Comparison of ENCODE assay signal across 9 mouse cellular contexts in genomic region chr7:68748361-68748760, GRCm38 (mm10). TPM values are rescaled to one million over a fixed set of nuclear protein-coding genes. Genes with fewer than 3 reads are reported as not detected.
A peak's percentile ranks its signal among the peaks of the same experiment; 100 is the strongest.
DNase-seq lines count a peak whose midpoint lies in the region; ATAC-seq lines count a peak whose summit lies in the region.
"Had no signal": no experiment of that assay in that cellular context is flagged by ENCODE, and none has a peak within 500 bp of the region (broad histone marks: within the 10 kb centered on the region; RNA-seq: fewer than 3 reads in every experiment).

No protein-coding gene starts in this region.

- no peaks in the 10 kb centered on the region for H3K9me3 ChIP-seq in neural tube, embryonic 11.5 days (ENCODE audit: control insufficient read depth, low read length)
- no peaks in the 10 kb centered on the region for H3K9me3 ChIP-seq in embryonic facial prominence, embryonic 13.5 days
- H3K9me3 ChIP-seq in liver, embryonic 15.5 days (replicated peaks): no peaks in the 10 kb centered on the region
- H3K9me3 ChIP-seq in neural tube, embryonic 15.5 days (replicated peaks): no peaks in the 10 kb centered on the region

- no peaks in the 10 kb centered on the region for H3K36me3 ChIP-seq in neural tube, embryonic 11.5 days (ENCODE audit: control insufficient read depth, insufficient read depth, low read length)
- H3K36me3 ChIP-seq in embryonic facial prominence, embryonic 13.5 days: peaks cover 17% of the 10 kb centered on the region
- 0 out of 2 replicates have a peak, but pooled peaks cover 3% of the 10 kb centered on the region for H3K36me3 ChIP-seq in liver, embryonic 15.5 days (replicated peaks)
- peaks cover 12% of the 10 kb centered on the region; the same call in 1 of the 2 replicates for H3K36me3 ChIP-seq in neural tube, embryonic 15.5 days

- H3K4me3 ChIP-seq in neural tube, embryonic 11.5 days (ENCODE audit: low read depth, low read length): peak overlapping the region; percentile 76
- peak overlapping the region; percentile 87 for H3K4me3 ChIP-seq in embryonic facial prominence, embryonic 13.5 days
- peak overlapping the region; percentile 64 for H3K4me3 ChIP-seq in liver, embryonic 15.5 days (replicated peaks)
- peak overlapping the region; percentile 96 for H3K4me3 ChIP-seq in neural tube, embryonic 15.5 days (replicated peaks)

- intact Hi-C loops in heart, postnatal 10 days (cut with DNase I): loop anchor here (2.0 to 5.0 kb wide), 3 partner anchors 32 to 74 kb away; no protein-coding TSS in a partner anchor

- no peak for ATAC-seq in neural tube, embryonic 11.5 days (ENCODE audit: insufficient read depth, low FRiP score, low TSS enrichment)
- ATAC-seq in embryonic facial prominence, embryonic 13.5 days (ENCODE audit: insufficient number of reproducible peaks, insufficient read depth, low FRiP score, low TSS enrichment, low read depth): no peak
- ATAC-seq in liver, embryonic 15.5 days (ENCODE audit: insufficient read depth): no peak
- no peak; the same call in 1 of the 2 replicates for ATAC-seq in neural tube, embryonic 15.5 days (ENCODE audit: low FRiP score)

- peak overlapping the region; percentile 93 for H3K4me2 ChIP-seq in neural tube, embryonic 11.5 days (ENCODE audit: low read depth)
- peak overlapping the region; percentile 91 for H3K4me2 ChIP-seq in embryonic facial prominence, embryonic 13.5 days
- peak overlapping the region; percentile 85 for H3K4me2 ChIP-seq in liver, embryonic 15.5 days
- H3K4me2 ChIP-seq in neural tube, embryonic 15.5 days: peak overlapping the region; percentile 83

- peak overlapping the region; percentile 77 for H3K9ac ChIP-seq in neural tube, embryonic 11.5 days (ENCODE audit: low read length)
- H3K9ac ChIP-seq in embryonic facial prominence, embryonic 13.5 days: peak overlapping the region; percentile 94
- H3K9ac ChIP-seq in liver, embryonic 15.5 days: peak overlapping the region; percentile 64
- peak overlapping the region; percentile 86 for H3K9ac ChIP-seq in neural tube, embryonic 15.5 days (replicated peaks)

- peak; percentile 25 for DNase-seq in neural tube, embryonic 11.5 days (ENCODE audit: low spot score)
- DNase-seq in neural tube, embryonic 10.5 days (ENCODE audit: extremely low spot score, low spot score): no peak
- DNase-seq in heart, postnatal 10 days: peak; percentile 26 to 42
- DNase-seq in kidney, postnatal 36 days: peak; percentile 80 to 83
- DNase-seq in MN1 (ENCODE audit: low spot score): no peak

- peaks cover 3% of the 10 kb centered on the region; the same call in 1 of the 2 replicates for H3K4me1 ChIP-seq in neural tube, embryonic 11.5 days (ENCODE audit: control insufficient read depth, insufficient read depth, low read length)
- peaks cover 21% of the 10 kb centered on the region for H3K4me1 ChIP-seq in embryonic facial prominence, embryonic 13.5 days
- peaks cover 20% of the 10 kb centered on the region for H3K4me1 ChIP-seq in liver, embryonic 15.5 days (replicated peaks)
- H3K4me1 ChIP-seq in neural tube, embryonic 15.5 days: peaks cover 36% of the 10 kb centered on the region

- WGBS in neural tube, embryonic 11.5 days: 23% methylated on average over 7 of the region's 8 CpGs
- WGBS in embryonic facial prominence, embryonic 13.5 days: 13% methylated on average over 8 of the region's 8 CpGs
- WGBS in liver, embryonic 15.5 days (ENCODE audit: insufficient replicate concordance): 10% methylated on average over 7 of the region's 8 CpGs
- WGBS in neural tube, embryonic 15.5 days: 18% methylated on average over 8 of the region's 8 CpGs

- H3K27ac ChIP-seq in neural tube, embryonic 11.5 days (ENCODE audit: low read depth, low read length): 0 out of 2 replicates have a peak overlapping the region, but pooled peaks have one; percentile 44
- H3K27ac ChIP-seq in embryonic facial prominence, embryonic 13.5 days: peak overlapping the region; percentile 72
- H3K27ac ChIP-seq in liver, embryonic 15.5 days (replicated peaks): no peak overlapping the region
- peak overlapping the region; percentile 82 for H3K27ac ChIP-seq in neural tube, embryonic 15.5 days (replicated peaks)

- no peaks in the 10 kb centered on the region for H3K27me3 ChIP-seq in neural tube, embryonic 11.5 days (ENCODE audit: control insufficient read depth, insufficient read depth, low read length)
- no peaks in the 10 kb centered on the region for H3K27me3 ChIP-seq in embryonic facial prominence, embryonic 13.5 days
- no peaks in the 10 kb centered on the region for H3K27me3 ChIP-seq in liver, embryonic 15.5 days
- no peaks in the 10 kb centered on the region for H3K27me3 ChIP-seq in neural tube, embryonic 15.5 days (replicated peaks)

RNA-seq across cellular contexts. Expression of gene Arrdc4, which starts 0.7 kb away (rescaled TPM):
- polyA plus RNA-seq in neural tube, embryonic 11.5 days (2014; fragmentation: Nextera tagmentation; extraction: Ambion mirVana): 24.8 and 25.5 TPM in 2 replicates
- 24.9 and 25.0 TPM in 2 replicates for polyA plus RNA-seq in embryonic facial prominence, embryonic 13.5 days (2015; fragmentation: Nextera tagmentation; extraction: Ambion mirVana)
- 10 to 100 TPM; 18.8 to 22.9 TPM for total RNA-seq in heart, postnatal 10 days (2021)
- polyA plus RNA-seq in liver, embryonic 15.5 days (2015; fragmentation: Nextera tagmentation; extraction: Ambion mirVana): 3.5 and 3.7 TPM in 2 replicates
- polyA plus RNA-seq in neural tube, embryonic 15.5 days (2015; fragmentation: Nextera tagmentation; extraction: Ambion mirVana): 25.0 and 28.1 TPM in 2 replicates
- total RNA-seq: MEL had no signal

Comparison
In these comparisons a context has a peak if more than half of its experiments do, and no peak if none do; other contexts are left out.
1. DNase-seq: peak in neural tube, embryonic 11.5 days (single experiment), heart, postnatal 10 days (2 of 2) and kidney, postnatal 36 days (2 of 2); none in neural tube, embryonic 10.5 days (single experiment) and MN1 (single experiment).
2. Peak in every context shown above with its lines, with median percentiles within 50 percentile points of each other: H3K4me2 ChIP-seq, H3K4me3 ChIP-seq and H3K9ac ChIP-seq.